Mouse (Mus musculus): Measurements from ENCODE around the gene Trpm7.

DNA sequence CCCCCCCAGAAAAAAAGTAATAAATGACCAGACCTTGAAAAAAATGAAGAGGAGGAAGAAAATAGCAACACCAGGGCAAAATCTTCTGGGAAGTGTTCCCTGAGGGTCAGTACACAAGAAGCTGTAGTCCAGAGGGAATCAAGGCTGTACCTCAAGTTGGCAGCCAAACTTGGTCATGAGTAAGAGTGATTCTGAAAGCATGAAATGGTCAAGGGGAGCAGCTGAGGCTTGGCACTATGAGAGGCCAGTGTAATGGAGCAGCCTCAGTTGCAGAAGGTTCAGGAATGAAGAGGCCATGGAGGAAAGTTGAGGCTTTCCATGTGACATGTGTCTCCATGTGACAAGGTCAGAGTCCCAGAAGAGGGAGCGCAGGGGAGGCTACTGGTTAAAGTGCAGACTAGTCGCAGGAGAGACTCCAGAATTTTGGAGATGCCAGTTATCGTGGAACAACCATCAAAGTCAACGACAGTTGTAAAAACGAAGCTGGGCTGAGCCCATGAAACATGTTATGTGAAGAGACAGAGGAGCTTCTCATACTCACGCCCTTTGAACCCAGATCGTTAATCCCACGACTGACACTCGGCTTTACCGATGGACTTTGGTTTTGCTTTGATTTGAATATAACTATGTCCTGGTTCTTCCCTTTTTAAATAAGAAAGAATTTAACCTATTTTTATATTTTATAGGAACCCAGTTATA lies 10.4 kb downstream of the Trpm7 start:
- TF ChIP-seq CTCF (IDR thresholded peaks at IDR 0.05; ENCODE audit: low read depth, low read length) (no peak), GATA1 (IDR thresholded peaks at IDR 0.05; ENCODE audit: borderline replicate concordance, low read length) (no peak), POLR2AphosphoS5 (IDR thresholded peaks at IDR 0.05; ENCODE audit: insufficient replicate concordance, low read depth, low read length) (no peak)

Data from G1E (cell line).